Mouse (Mus musculus) left cerebral cortex, postnatal 25 days (tissue): ENCODE measurements around the gene Rnf180. TPM values are rescaled to one million over a fixed set of nuclear protein-coding genes. Genes with fewer than 3 reads are reported as not detected.
"Not testable (repeated sequence)": the region's sequence is repeated elsewhere in the genome, so short reads cannot be mapped to it uniquely, and the experiment has no call there.

Experiments
- DNase-seq, 2 experiments: peaks; one replicate each; pipeline ENCODE4 v3.0.0; 2022; ENCODE audit warnings: low spot score in 2 of 2, mixed read lengths in 1 of 2
- intact Hi-C: fragments of 180-260 bp; cut with DNase I; formaldehyde crosslinking; loops from one replicate; pipeline ENCODE4 v1.15.1; 2025
- total RNA-seq, 2 experiments: library from RNA; stranded (reverse); gene quantifications; 2 replicates each; pipeline ENCODE4 v1.2.3; 2021

Gene Rnf180
- 10 to 100 TPM; 17.4 to 22.2 TPM for total RNA-seq

GRCm38 (mm10) chr13:105294715-105295114, at the start of gene Rnf180:
Rnf180 (minus strand) TSS chr13:105294815.
- DNase-seq, result no peak
- intact Hi-C loops, result no loop called here

GRCm38 (mm10) chr13:105331199-105331968, 36.8 kb upstream of the Rnf180 start:
- intact Hi-C loops, result no loop called here
- DNase-seq, result no peak

- intact Hi-C loops, result no loop called here
- DNase-seq, result no peak
These were observed 32.3 kb upstream of the Rnf180 start for GRCm38 (mm10) chr13:105326946-105327345.

GRCm38 (mm10) chr13:105316926-105317325, 22.3 kb upstream of the Rnf180 start:
- no peak for DNase-seq
- intact Hi-C loops, result no loop called here

- DNase-seq, result no peak
- intact Hi-C loops, result no loop called here
These were observed 21.4 kb upstream of the Rnf180 start for GRCm38 (mm10) chr13:105316009-105316408.

- intact Hi-C loops, result no loop called here
- DNase-seq, result no peak
These were observed 18.1 kb upstream of the Rnf180 start for GRCm38 (mm10) chr13:105312763-105313162.

GRCm38 (mm10) chr13:105310562-105310961, 15.9 kb upstream of the Rnf180 start:
- intact Hi-C loops, DNase-seq: not testable (repeated sequence)

- intact Hi-C loops, result no loop called here
- DNase-seq, result peak in 1 of 2 experiments; percentile 12
These were observed 10.9 kb upstream of the Rnf180 start for GRCm38 (mm10) chr13:105305513-105305912.

GRCm38 (mm10) chr13:105304054-105304453, 9.4 kb upstream of the Rnf180 start:
- intact Hi-C loops, result no loop called here

GRCm38 (mm10) chr13:105300009-105300346, 5.4 kb upstream of the Rnf180 start:
- peak in 1 of 2 experiments; percentile 26 for DNase-seq
- intact Hi-C loops, result no loop called here

More at GRCm38 (mm10) chr13:105304054-105304453, 9.4 kb upstream of the Rnf180 start:
- no peak for DNase-seq

GRCm38 (mm10) chr13:105299162-105300008, 4.8 kb upstream of the Rnf180 start:
- DNase-seq, result no peak
- intact Hi-C loops, result no loop called here

- DNase-seq, result peak; percentile 47 to 57
- intact Hi-C loops, result no loop called here
These were observed 591 bp downstream of the Rnf180 start for GRCm38 (mm10) chr13:105293781-105294667.

GRCm38 (mm10) chr13:105291816-105292215, 2.8 kb downstream of the Rnf180 start:
- intact Hi-C loops, result no loop called here

GRCm38 (mm10) chr13:105290594-105290993, 4.0 kb downstream of the Rnf180 start:
- intact Hi-C loops, result no loop called here
- no peak for DNase-seq

More at GRCm38 (mm10) chr13:105291816-105292215, 2.8 kb downstream of the Rnf180 start:
- DNase-seq, result peak; percentile 65 to 71

- no peak for DNase-seq
- intact Hi-C loops, result no loop called here
These were observed 4.6 kb downstream of the Rnf180 start for GRCm38 (mm10) chr13:105290021-105290420.

GRCm38 (mm10) chr13:105279397-105280018, 15.1 kb downstream of the Rnf180 start:
- no peak for DNase-seq
- intact Hi-C loops, result no loop called here

- DNase-seq, result no peak
- intact Hi-C loops, result no loop called here
These were observed 24.1 kb downstream of the Rnf180 start for GRCm38 (mm10) chr13:105270394-105271094.

GRCm38 (mm10) chr13:105267464-105267863, 27.2 kb downstream of the Rnf180 start:
- DNase-seq, result no peak
- intact Hi-C loops, result loop anchor here (1.0 to 10.0 kb wide), 3 partner anchors 110 to 1647 kb away; no protein-coding TSS in a partner anchor
